Mouse (Mus musculus) layer of hippocampus, adult 18-20 months (tissue): ENCODE data around the gene Kat2b. TPM values are rescaled to one million over a fixed set of nuclear protein-coding genes. Genes with fewer than 3 reads are reported as not detected.

Experiments used
- total RNA-seq, 2 experiments: library from RNA; stranded (reverse); gene quantifications; 2 replicates each; pipeline ENCODE4 v1.2.3; 2021

Gene Kat2b
- total RNA-seq, 2 experiments from 2014 or later: 16.9 to 18.4 TPM

Other genes starting within 250 kb of the Kat2b start
- under 1 TPM; 0.25 to 0.62 TPM for gene Efhb, start 103.5 kb upstream of the Kat2b start, total RNA-seq
- gene Rab5a, start 87.6 kb upstream of the Kat2b start, total RNA-seq: 100 to 1,000 TPM; 117 TPM
- not detected for gene Pp2d1, start 27.4 kb upstream of the Kat2b start, total RNA-seq
- gene Sgo1, start 122.5 kb downstream of the Kat2b start, total RNA-seq: under 1 TPM in 1 of 2 experiments, not detected in 1; 0.07 TPM